Mouse (Mus musculus): ENCODE results near the gene Plp2. TPM values are rescaled to one million over a fixed set of nuclear protein-coding genes. Genes with fewer than 3 reads are reported as not detected.

Plp2 gene
- polyA plus RNA-seq, 1 experiment from 2014 or later: 29.2 TPM

Other genes starting within 250 kb of the Plp2 start
- gene Foxp3, start 97.7 kb downstream of the Plp2 start, polyA plus RNA-seq (2015; fragmentation: Nextera tagmentation; extraction: Ambion mirVana): 0.09 TPM in 1 of 2 replicates, not detected in the other
- 0.21 and 0.24 TPM in 2 replicates for gene Ppp1r3f, start 97.1 kb downstream of the Plp2 start, polyA plus RNA-seq (2015; fragmentation: Nextera tagmentation; extraction: Ambion mirVana)
- gene Ccdc22, start 65.9 kb downstream of the Plp2 start, polyA plus RNA-seq (2015; fragmentation: Nextera tagmentation; extraction: Ambion mirVana): 17.3 and 17.6 TPM in 2 replicates
- gene Cacna1f, start 64.3 kb downstream of the Plp2 start, polyA plus RNA-seq (2015; fragmentation: Nextera tagmentation; extraction: Ambion mirVana): 0.04 and 0.06 TPM in 2 replicates
- 0.25 and 0.32 TPM in 2 replicates for gene Syp, start 32.9 kb downstream of the Plp2 start, polyA plus RNA-seq (2015; fragmentation: Nextera tagmentation; extraction: Ambion mirVana)
- 1.4 and 2.3 TPM in 2 replicates for gene Prickle3, start 14.1 kb downstream of the Plp2 start, polyA plus RNA-seq (2015; fragmentation: Nextera tagmentation; extraction: Ambion mirVana)
- 0.12 TPM in 1 of 2 replicates, not detected in the other for gene Magix, start 9.9 kb upstream of the Plp2 start, polyA plus RNA-seq (2015; fragmentation: Nextera tagmentation; extraction: Ambion mirVana)
- gene Gpkow, start 25.7 kb upstream of the Plp2 start, polyA plus RNA-seq (2015; fragmentation: Nextera tagmentation; extraction: Ambion mirVana): 13.4 and 14.0 TPM in 2 replicates
- gene Wdr45, start 42.9 kb upstream of the Plp2 start, polyA plus RNA-seq (2015; fragmentation: Nextera tagmentation; extraction: Ambion mirVana): 19.9 and 21.8 TPM in 2 replicates
- gene Gm45208, start 50.9 kb upstream of the Plp2 start, polyA plus RNA-seq (2015; fragmentation: Nextera tagmentation; extraction: Ambion mirVana): 0.27 and 0.51 TPM in 2 replicates
- 5.2 and 6.0 TPM in 2 replicates for gene Praf2, start 57.0 kb upstream of the Plp2 start, polyA plus RNA-seq (2015; fragmentation: Nextera tagmentation; extraction: Ambion mirVana)
- 1.6 and 1.9 TPM in 2 replicates for gene Ccdc120, start 79.5 kb upstream of the Plp2 start, polyA plus RNA-seq (2015; fragmentation: Nextera tagmentation; extraction: Ambion mirVana)
- gene Tfe3, start 91.2 kb upstream of the Plp2 start, polyA plus RNA-seq (2015; fragmentation: Nextera tagmentation; extraction: Ambion mirVana): 9.5 and 11.4 TPM in 2 replicates
- 27.7 and 28.9 TPM in 2 replicates for gene Gripap1, start 118.4 kb upstream of the Plp2 start, polyA plus RNA-seq (2015; fragmentation: Nextera tagmentation; extraction: Ambion mirVana)
- 0.19 TPM in 2 replicates for gene Kcnd1, start 150.9 kb upstream of the Plp2 start, polyA plus RNA-seq (2015; fragmentation: Nextera tagmentation; extraction: Ambion mirVana)
- gene Otud5, start 170.0 kb upstream of the Plp2 start, polyA plus RNA-seq (2015; fragmentation: Nextera tagmentation; extraction: Ambion mirVana): 32.9 and 42.5 TPM in 2 replicates
- gene Pim2, start 206.9 kb upstream of the Plp2 start, polyA plus RNA-seq (2015; fragmentation: Nextera tagmentation; extraction: Ambion mirVana): 3.1 and 3.5 TPM in 2 replicates
- 13.5 and 14.2 TPM in 2 replicates for gene Slc35a2, start 212.6 kb upstream of the Plp2 start, polyA plus RNA-seq (2015; fragmentation: Nextera tagmentation; extraction: Ambion mirVana)
- 36.8 and 38.6 TPM in 2 replicates for gene Pqbp1, start 227.9 kb upstream of the Plp2 start, polyA plus RNA-seq (2015; fragmentation: Nextera tagmentation; extraction: Ambion mirVana)
- 90.8 and 94.9 TPM in 2 replicates for gene Timm17b, start 228.0 kb upstream of the Plp2 start, polyA plus RNA-seq (2015; fragmentation: Nextera tagmentation; extraction: Ambion mirVana)
- gene Gm10491, start 236.4 kb upstream of the Plp2 start, polyA plus RNA-seq (2015; fragmentation: Nextera tagmentation; extraction: Ambion mirVana): not detected in 2 replicates
- not detected in 2 replicates for gene Gm10490, start 238.2 kb upstream of the Plp2 start, polyA plus RNA-seq (2015; fragmentation: Nextera tagmentation; extraction: Ambion mirVana)
- gene Pcsk1n, start 248.4 kb upstream of the Plp2 start, polyA plus RNA-seq (2015; fragmentation: Nextera tagmentation; extraction: Ambion mirVana): 0.05 and 0.17 TPM in 2 replicates

All from liver, embryonic 16.5 days (tissue).